Mouse (Mus musculus) ES-Bruce4 (cell line): ENCODE measurements around the gene Hfe. TPM values are rescaled to one million over a fixed set of nuclear protein-coding genes. Genes with fewer than 3 reads are reported as not detected.

Experiments
- H3K27ac ChIP-seq: 2 replicates; pipeline ENCODE4 v1.5.1; 2012; ENCODE audit warnings: low read length, inconsistent platforms; ENCODE audit not compliant: insufficient read depth
- H3K27me3 ChIP-seq: 2 replicates; pipeline ENCODE4 v1.6.1; 2012; ENCODE audit warnings: mild to moderate bottlenecking, low read length, inconsistent platforms; ENCODE audit not compliant: control insufficient read depth, poor library complexity, insufficient read depth, severe bottlenecking
- H3K36me3 ChIP-seq: 2 replicates; pipeline ENCODE4 v1.6.1; 2012; ENCODE audit warnings: inconsistent platforms, mild to moderate bottlenecking, low read length, moderate library complexity; ENCODE audit not compliant: control insufficient read depth, poor library complexity, insufficient read depth, severe bottlenecking
- H3K4me1 ChIP-seq: one replicate; pipeline ENCODE4 v1.8.1; 2011; ENCODE audit warnings: low read length; ENCODE audit not compliant: control insufficient read depth, insufficient read depth
- H3K4me3 ChIP-seq: 2 replicates; pipeline ENCODE4 v1.5.1; 2011; ENCODE audit warnings: low read depth, mild to moderate bottlenecking, low read length
- H3K9ac ChIP-seq: 2 replicates; pipeline ENCODE4 v1.6.1; 2012; ENCODE audit warnings: low read depth, mild to moderate bottlenecking, inconsistent platforms; ENCODE audit not compliant: poor library complexity, severe bottlenecking
- H3K9me3 ChIP-seq: replicated peaks from 2 replicates; pipeline ENCODE4 v1.6.1; 2012; ENCODE audit warnings: mild to moderate bottlenecking, low read length, inconsistent platforms; ENCODE audit not compliant: control insufficient read depth, poor library complexity, insufficient read depth, severe bottlenecking
- CTCF ChIP-seq: IDR thresholded peaks from one replicate; pipeline ENCODE4 v1.8.1; 2011; ENCODE audit warnings: low read depth, low read length
- EP300 ChIP-seq: IDR thresholded peaks from 2 replicates; pipeline ENCODE4 v1.6.1; 2011; ENCODE audit warnings: low read depth, low read length; ENCODE audit not compliant: insufficient read depth
- POLR2A ChIP-seq: IDR thresholded peaks from one replicate; pipeline ENCODE4 v1.8.1; 2011; ENCODE audit warnings: low read length; ENCODE audit not compliant: insufficient read depth
- polyA plus RNA-seq: library from polyadenylated mRNA; stranded (reverse); fragments of >200 nt; gene quantifications from 2 replicates; pipeline ENCODE4 v1.2.4, GENCODE M21; 2011; ENCODE audit warnings: low read depth; ENCODE audit not compliant: missing spikeins, insufficient read depth, insufficient read length

Hfe gene
- polyA plus RNA-seq, 1 experiment = not detected

GRCm38 (mm10) chr13:23689459-23689858 lies 21.2 kb downstream of the Hfe start:
- Histone ChIP-seq H3K27ac (no peak overlapping the region), H3K27me3 (no peaks in the 10 kb centered on the region), H3K36me3 (no peaks in the 10 kb centered on the region), H3K4me3 (no peak overlapping the region), H3K4me1 (no peaks in the 10 kb centered on the region), H3K9ac (no peak overlapping the region), H3K9me3 (no peaks in the 10 kb centered on the region)
- no peak for TF ChIP-seq POLR2A
- no peak for TF ChIP-seq CTCF
- no peak for TF ChIP-seq EP300

- Histone ChIP-seq H3K4me3 (no peak overlapping the region), H3K27ac (no peak overlapping the region), H3K4me1 (no peaks in the 10 kb centered on the region), H3K36me3 (no peaks in the 10 kb centered on the region), H3K9me3 (no peaks in the 10 kb centered on the region), H3K9ac (no peak overlapping the region), H3K27me3 (no peaks in the 10 kb centered on the region)
- TF ChIP-seq POLR2A (no peak), CTCF (no peak), EP300 (no peak)
These were observed 21.7 kb downstream of the Hfe start for GRCm38 (mm10) chr13:23688956-23689355.

- Histone ChIP-seq H3K9ac (no peak overlapping the region), H3K27me3 (no peaks in the 10 kb centered on the region), H3K9me3 (no peaks in the 10 kb centered on the region), H3K4me1 (no peaks in the 10 kb centered on the region), H3K4me3 (no peak overlapping the region), H3K27ac (no peak overlapping the region), H3K36me3 (no peaks in the 10 kb centered on the region)
- TF ChIP-seq CTCF (no peak), POLR2A (no peak), EP300 (no peak)
These were observed 22.7 kb downstream of the Hfe start for GRCm38 (mm10) chr13:23687907-23688306.

GRCm38 (mm10) chr13:23687181-23687580 lies 23.5 kb downstream of the Hfe start:
- Histone ChIP-seq H3K36me3 (no peaks in the 10 kb centered on the region), H3K4me3 (no peak overlapping the region), H3K27me3 (no peaks in the 10 kb centered on the region), H3K27ac (no peak overlapping the region), H3K4me1 (no peaks in the 10 kb centered on the region), H3K9ac (no peak overlapping the region), H3K9me3 (no peaks in the 10 kb centered on the region)
- TF ChIP-seq CTCF (no peak), POLR2A (no peak), EP300 (no peak)

GRCm38 (mm10) chr13:23685966-23686365 lies 24.7 kb downstream of the Hfe start:
- TF ChIP-seq POLR2A = no peak
- TF ChIP-seq CTCF = no peak
- no peak for TF ChIP-seq EP300
- peak overlapping the region; percentile 93; the same call in 1 of the 2 replicates for H3K9ac ChIP-seq

GRCm38 (mm10) chr13:23685121-23685861 lies 25.4 kb downstream of the Hfe start:
- no peaks in the 10 kb centered on the region for H3K27me3 ChIP-seq
- no peaks in the 10 kb centered on the region for H3K36me3 ChIP-seq
- peak overlapping the region; percentile 68 for H3K4me3 ChIP-seq
- no peaks in the 10 kb centered on the region for H3K4me1 ChIP-seq
- TF ChIP-seq EP300 (no peak), CTCF (no peak), POLR2A (no peak)
- peak overlapping the region; percentile 93 for H3K9ac ChIP-seq
- peak overlapping the region; percentile 96 for H3K27ac ChIP-seq
- H3K9me3 ChIP-seq = no peaks in the 10 kb centered on the region

More at GRCm38 (mm10) chr13:23685966-23686365, 24.7 kb downstream of the Hfe start:
- no peaks in the 10 kb centered on the region for H3K4me1 ChIP-seq
- no peaks in the 10 kb centered on the region for H3K36me3 ChIP-seq
- no peaks in the 10 kb centered on the region for H3K9me3 ChIP-seq
- H3K27ac ChIP-seq = peak overlapping the region; percentile 96
- H3K4me3 ChIP-seq = no peak overlapping the region
- H3K27me3 ChIP-seq = no peaks in the 10 kb centered on the region
